Mouse (Mus musculus) CH12.LX (cell line): ENCODE measurements at regions not wholly inside any gene's neighbourhood (a gene's known extent, or its start where the extent isn't known, plus 50 kb on each side); places are given as distances from the start of the nearest gene placed in this dataset.

ENCODE experiments used
- DNase-seq: peaks from one replicate; pipeline ENCODE4 v3.0.0-alpha.2; 2013; ENCODE audit errors: extremely low read depth
- H3K27ac ChIP-seq: 2 replicates; pipeline ENCODE4 v1.5.1; 2012; ENCODE audit warnings: low read depth, mild to moderate bottlenecking, control low read depth, moderate library complexity; ENCODE audit not compliant: insufficient read depth
- H3K27me3 ChIP-seq: replicated peaks from 2 replicates; pipeline ENCODE3; 2012; ENCODE audit warnings: inconsistent platforms
- H3K36me3 ChIP-seq, 2 experiments: replicated peaks in 1 of 2; 2 replicates each; pipeline versions ENCODE3 to v1.6.1; 2012; ENCODE audit warnings: inconsistent platforms in 1 of 2, low read length in 1 of 2, mild to moderate bottlenecking in 1 of 2, mixed read lengths in 1 of 2, moderate library complexity in 1 of 2; ENCODE audit not compliant: control insufficient read depth in 1 of 2, insufficient read depth in 1 of 2
- H3K4me1 ChIP-seq, 2 experiments: 2 replicates each; pipeline ENCODE4 v1.6.1; 2012; ENCODE audit warnings: inconsistent platforms in 1 of 2, moderate library complexity in 1 of 2; ENCODE audit not compliant: insufficient read depth in 2 of 2, control insufficient read depth in 1 of 2
- H3K4me2 ChIP-seq: 2 replicates; pipeline ENCODE4 v1.6.1; 2012; ENCODE audit warnings: low read depth, mild to moderate bottlenecking, control low read depth; ENCODE audit not compliant: poor library complexity, insufficient read depth, severe bottlenecking
- H3K4me3 ChIP-seq, 3 experiments: fragments of 150-350 bp in 1 of 3; sonication (generic) in 1 of 3; replicated peaks in 1 of 3; 2 replicates each; pipeline versions ENCODE3 to v1.5.1; 2011 to 2012; ENCODE audit warnings: low read depth in 2 of 3, low read length in 2 of 3, mild to moderate bottlenecking in 2 of 3, moderate library complexity in 2 of 3, control low read depth in 1 of 3, improper control_type of control experiment in 1 of 3, inconsistent platforms in 1 of 3, mixed read lengths in 1 of 3; ENCODE audit not compliant: poor library complexity in 1 of 3
- H3K79me2 ChIP-seq: replicated peaks from 2 replicates; pipeline ENCODE4 v1.6.1; 2012; ENCODE audit warnings: mild to moderate bottlenecking, moderate library complexity; ENCODE audit not compliant: control insufficient read depth, poor library complexity, insufficient read depth, severe bottlenecking; ENCODE audit errors: extremely low read depth
- H3K9ac ChIP-seq: 2 replicates; pipeline ENCODE4 v1.6.1; 2012; ENCODE audit warnings: low read depth, mild to moderate bottlenecking, control low read depth, moderate library complexity; ENCODE audit not compliant: insufficient read depth
- H3K9me3 ChIP-seq: replicated peaks from 2 replicates; pipeline ENCODE3; 2012; ENCODE audit warnings: low read length, inconsistent platforms, mixed read lengths
- CHD2 ChIP-seq: IDR thresholded peaks from 2 replicates; pipeline ENCODE4 v1.6.1; 2011; ENCODE audit warnings: low read length, improper control_type of control experiment
- CTCF ChIP-seq, 2 experiments: IDR thresholded peaks in 1 of 2; conservative IDR thresholded peaks in 1 of 2; 2 replicates each; pipeline ENCODE4 v1.5.1; 2011 to 2012; ENCODE audit warnings: low read depth in 2 of 2, low read length in 2 of 2, improper control_type of control experiment in 1 of 2, inconsistent platforms in 1 of 2, mild to moderate bottlenecking in 1 of 2, moderate library complexity in 1 of 2
- ETS1 ChIP-seq: conservative IDR thresholded peaks from 2 replicates; pipeline ENCODE4 v1.6.1; 2012; ENCODE audit warnings: low read depth, mild to moderate bottlenecking, inconsistent platforms, low read length, improper control_type of control experiment, moderate library complexity
- HCFC1 ChIP-seq: IDR thresholded peaks from 2 replicates; pipeline ENCODE4 v1.6.1; 2012; ENCODE audit warnings: low read depth, mild to moderate bottlenecking, inconsistent platforms, low read length, improper control_type of control experiment
- IRF4 ChIP-seq: IDR thresholded peaks from 2 replicates; pipeline ENCODE4 v1.6.1; 2014; ENCODE audit warnings: low read depth, mild to moderate bottlenecking, inconsistent platforms, low read length, improper control_type of control experiment
- MXI1 ChIP-seq: IDR thresholded peaks from 2 replicates; pipeline ENCODE4 v1.6.1; 2011; ENCODE audit warnings: mild to moderate bottlenecking, low read depth, low read length, improper control_type of control experiment
- POLR2A ChIP-seq: IDR thresholded peaks from 2 replicates; pipeline ENCODE4 v1.6.1; 2011; ENCODE audit warnings: low read depth, mild to moderate bottlenecking, improper control_type of control experiment, low read length
- POLR2AphosphoS2 ChIP-seq: IDR thresholded peaks from 2 replicates; pipeline ENCODE4 v1.6.1; 2011; ENCODE audit warnings: low read depth, low read length, improper control_type of control experiment
- SIN3A ChIP-seq: IDR thresholded peaks from 2 replicates; pipeline ENCODE4 v1.6.1; 2012; ENCODE audit warnings: low read length, improper control_type of control experiment, inconsistent platforms
- SMC3 ChIP-seq: IDR thresholded peaks from 2 replicates; pipeline ENCODE4 v1.6.1; 2011; ENCODE audit warnings: low read depth, low read length, improper control_type of control experiment
- TCF12 ChIP-seq: IDR thresholded peaks from 2 replicates; pipeline ENCODE4 v1.6.1; 2014; ENCODE audit warnings: low read depth, mild to moderate bottlenecking, inconsistent platforms, low read length, improper control_type of control experiment
- USF2 ChIP-seq: conservative IDR thresholded peaks from 2 replicates; pipeline ENCODE4 v1.6.1; 2011; ENCODE audit warnings: low read depth, low read length, improper control_type of control experiment
- ZMIZ1 ChIP-seq: IDR thresholded peaks from 2 replicates; pipeline ENCODE4 v1.6.1; 2012; ENCODE audit warnings: low read depth, mild to moderate bottlenecking, inconsistent platforms, low read length, improper control_type of control experiment
- dilution Hi-C: fragments of 300-500 bp; cut with MboI; formaldehyde crosslinking; loops from 2 replicates; pipeline ENCODE4 v1.14.3; 2020; ENCODE audit warnings: low sequenced_read_pairs; ENCODE audit not compliant: extremely low pct_unique_long_range_greater_than_20kb, extremely low pct_ligation_motif_present
- in situ Hi-C: fragments of 300-500 bp; cut with MboI; formaldehyde crosslinking; loops from 3 replicates; pipeline ENCODE4 v1.14.3; 2019; ENCODE audit warnings: low sequenced_read_pairs, low pct_ligation_motif_present, low pct_unique_long_range_greater_than_20kb, mixed read lengths

DNA sequence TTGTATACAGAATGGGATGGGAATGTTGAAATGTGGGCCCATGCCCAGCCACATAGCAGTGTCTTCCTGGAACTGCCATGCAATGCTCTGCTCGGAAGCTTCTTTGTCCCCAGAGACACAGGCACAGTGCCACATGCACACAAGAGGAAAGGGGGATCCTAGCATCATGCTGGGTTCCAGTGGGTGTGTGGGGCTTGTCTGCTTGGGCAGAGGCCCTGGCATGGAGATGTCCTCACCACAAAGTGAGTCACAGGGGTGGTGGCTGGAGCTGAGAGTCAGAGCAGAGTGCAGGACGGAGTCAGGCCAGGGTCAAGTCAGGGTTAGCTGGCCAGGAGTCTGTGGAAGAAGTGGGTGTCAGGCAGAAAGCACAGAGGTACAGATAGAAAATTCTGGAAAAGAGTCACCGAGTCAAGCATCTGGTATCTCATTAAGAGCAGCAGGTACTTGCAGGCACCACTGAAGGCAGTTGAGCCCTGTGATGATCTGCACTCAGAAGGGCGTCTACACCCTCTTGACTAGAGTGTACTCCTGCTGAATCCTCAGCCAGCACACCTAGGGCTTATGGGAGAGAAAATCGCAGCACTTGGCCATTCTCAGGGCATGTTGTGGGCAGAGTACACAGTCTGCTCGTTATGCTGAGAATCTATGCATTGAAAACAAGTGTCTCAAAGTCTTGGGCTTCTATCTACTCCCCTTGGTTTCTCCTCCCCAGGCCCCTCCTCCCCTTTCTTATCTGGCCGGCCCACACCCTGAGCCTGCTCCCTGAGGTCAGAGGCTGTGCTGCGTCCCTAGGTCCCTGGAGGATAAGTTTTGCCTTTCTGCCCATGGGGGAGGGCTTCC is 85.3 kb downstream of the Ackr3 start:
- Histone ChIP-seq H3K9ac (no peak overlapping the region), H3K4me3 (peak overlapping the region in 1 of 3 experiments; percentile 10), H3K4me2 (no peak overlapping the region), H3K9me3 (no peaks in the 10 kb centered on the region), H3K4me1 (peaks cover 14 to 53% of the 10 kb centered on the region in 2 experiments), H3K27me3 (no peaks in the 10 kb centered on the region), H3K79me2 (no peaks in the 10 kb centered on the region), H3K36me3 (no peaks in the 10 kb centered on the region), H3K27ac (no peak overlapping the region)
- peak; percentile 37 for DNase-seq
- in situ Hi-C loops, result no loop called here
- dilution Hi-C loops, result no loop called here
- no peak for TF ChIP-seq MXI1

DNA sequence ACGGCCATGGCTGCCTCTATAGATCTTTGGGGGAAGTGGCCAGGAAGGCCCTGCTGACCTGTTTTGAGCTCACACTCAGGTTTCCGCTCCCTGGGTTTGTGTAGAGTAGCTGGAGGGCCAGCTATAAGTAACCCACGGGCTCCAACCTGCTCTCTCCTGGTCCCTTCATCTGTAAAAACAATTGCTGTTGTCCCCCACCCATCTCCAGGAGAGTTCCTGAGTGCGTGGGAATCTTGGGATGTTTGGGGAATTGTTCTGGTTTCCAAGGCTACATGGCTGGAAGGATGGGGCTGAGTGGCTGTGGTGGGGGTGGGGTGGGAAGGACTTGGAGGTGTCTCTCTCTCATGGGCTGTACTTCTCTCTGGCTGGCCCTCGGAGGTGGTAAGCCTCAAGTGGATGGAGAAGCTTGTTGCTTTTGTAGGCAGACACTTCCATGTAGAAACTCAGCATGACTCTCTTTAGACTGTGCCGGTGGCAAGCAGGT is 86.0 kb downstream of the Ackr3 start:
- Histone ChIP-seq H3K4me2 (no peak overlapping the region), H3K27ac (no peak overlapping the region), H3K27me3 (no peaks in the 10 kb centered on the region), H3K36me3 (no peaks in the 10 kb centered on the region), H3K79me2 (no peaks in the 10 kb centered on the region), H3K4me1 (peaks cover 14 to 53% of the 10 kb centered on the region in 2 experiments), H3K9me3 (no peaks in the 10 kb centered on the region), H3K9ac (no peak overlapping the region), H3K4me3 (no peak overlapping the region)
- DNase-seq, result no peak
- in situ Hi-C loops, result no loop called here
- dilution Hi-C loops, result no loop called here
- TF ChIP-seq ETS1 (no peak), POLR2AphosphoS2 (no peak), SMC3 (no peak), HCFC1 (no peak), CTCF (conservative IDR thresholded peaks at IDR 0.05 in 1 of 2, IDR thresholded peaks at IDR 0.05 in 1 of 2; ENCODE audit: low read depth in 2 of 2, low read length in 2 of 2) (no peak), CHD2 (no peak), SIN3A (no peak), USF2 (no peak), ZMIZ1 (no peak), IRF4 (no peak), TCF12 (no peak), POLR2A (no peak)
